Mouse (Mus musculus) stomach, embryonic 16.5 days (tissue): ENCODE results near the gene Twf2. TPM values are rescaled to one million over a fixed set of nuclear protein-coding genes. Genes with fewer than 3 reads are reported as not detected.

Experiments
- ATAC-seq: fragments of 200-750 bp; cut with Nextera tagmentation; 2 replicates; pipeline ENCODE4 v1.8.0; 2017; ENCODE audit warnings: moderate number of reproducible peaks, moderate TSS enrichment; ENCODE audit not compliant: insufficient read depth, low FRiP score
- H3K27ac ChIP-seq: fragments of 300-500 bp; sonication (generic); 2 replicates; pipeline ENCODE4 v1.5.1; 2014; ENCODE audit warnings: low read length
- H3K27me3 ChIP-seq: fragments of 300-500 bp; sonication (generic); 2 replicates; pipeline ENCODE4 v1.6.1; 2014; ENCODE audit warnings: low read length, control low read depth, mixed read lengths; ENCODE audit not compliant: control insufficient read depth, insufficient read depth
- H3K36me3 ChIP-seq: fragments of 300-500 bp; sonication (generic); 2 replicates; pipeline ENCODE4 v1.6.1; 2014; ENCODE audit warnings: low read length; ENCODE audit not compliant: control insufficient read depth, insufficient read depth
- H3K4me1 ChIP-seq: fragments of 300-500 bp; sonication (generic); 2 replicates; pipeline ENCODE4 v1.6.1; 2014; ENCODE audit warnings: low read length, control low read depth, mixed read lengths; ENCODE audit not compliant: control insufficient read depth, insufficient read depth
- H3K4me2 ChIP-seq: fragments of 300-500 bp; sonication (generic); 2 replicates; pipeline ENCODE4 v1.6.1; 2014; ENCODE audit warnings: low read depth, low read length, mixed read lengths
- H3K4me3 ChIP-seq: fragments of 300-500 bp; sonication (generic); replicated peaks from 2 replicates; pipeline ENCODE4 v1.5.1; 2014; ENCODE audit warnings: mild to moderate bottlenecking, low read length
- H3K9ac ChIP-seq: fragments of 300-500 bp; sonication (generic); 2 replicates; pipeline ENCODE4 v1.6.1; 2014; ENCODE audit warnings: low read length
- H3K9me3 ChIP-seq: fragments of 300-500 bp; sonication (generic); replicated peaks from 2 replicates; pipeline ENCODE4 v1.6.1; 2016; ENCODE audit warnings: low read length, control low read depth; ENCODE audit not compliant: control insufficient read depth
- WGBS: fragments of 180-500 bp; shearing (Covaris S2); extraction: QIAGEN DNeasy Blood & Tissue Kit; methylation state at CpG from one replicate; pipeline ENCODE4 v1.1.7; 2014; 5-methylcytosine and 5-hydroxymethylcytosine counted together
- polyA plus RNA-seq: library from polyadenylated mRNA; unstranded; fragments of >200 nt; fragmentation: Nextera tagmentation; extraction: Ambion mirVana; gene quantifications from 2 replicates; pipeline ENCODE4 v1.2.1, GENCODE M21; 2015

Twf2 gene
- polyA plus RNA-seq, 1 experiment from 2014 or later = 57.8 TPM

GRCm38 (mm10) chr9:106192024-106192423 lies 10.9 kb upstream of the Twf2 start:
- Histone ChIP-seq H3K4me2 (no peak overlapping the region), H3K9ac (no peak overlapping the region), H3K9me3 (no peaks in the 10 kb centered on the region), H3K27me3 (no peaks in the 10 kb centered on the region), H3K4me1 (no peaks in the 10 kb centered on the region), H3K27ac (no peak overlapping the region), H3K4me3 (no peak overlapping the region), H3K36me3 (peaks cover 32% of the 10 kb centered on the region)
- 90% methylated on average over 8 of the region's 8 CpGs for WGBS
- ATAC-seq = no peak

- ATAC-seq = no peak
- WGBS = 77% methylated on average over 1 of the region's 1 CpGs
- peaks cover 28% of the 10 kb centered on the region for H3K36me3 ChIP-seq
- no peak overlapping the region for H3K4me3 ChIP-seq
- no peaks in the 10 kb centered on the region for H3K27me3 ChIP-seq
- H3K27ac ChIP-seq = no peak overlapping the region
- H3K4me2 ChIP-seq = no peak overlapping the region
- H3K4me1 ChIP-seq = peaks cover 4% of the 10 kb centered on the region; the same call in 1 of the 2 replicates
- H3K9me3 ChIP-seq = no peaks in the 10 kb centered on the region
- H3K9ac ChIP-seq = no peak overlapping the region
Observed at GRCm38 (mm10) chr9:106192998-106193397, 9.9 kb upstream of the Twf2 start.

GRCm38 (mm10) chr9:106193930-106194807 lies 8.7 kb upstream of the Twf2 start:
- no peak overlapping the region for H3K4me2 ChIP-seq
- no peak overlapping the region for H3K27ac ChIP-seq
- H3K27me3 ChIP-seq = no peaks in the 10 kb centered on the region
- no peak overlapping the region for H3K9ac ChIP-seq
- no peaks in the 10 kb centered on the region for H3K9me3 ChIP-seq
- 87% methylated on average over 8 of the region's 8 CpGs for WGBS
- peaks cover 17% of the 10 kb centered on the region for H3K36me3 ChIP-seq
- H3K4me3 ChIP-seq = no peak overlapping the region
- no peak for ATAC-seq
- peaks cover 5% of the 10 kb centered on the region; the same call in 1 of the 2 replicates for H3K4me1 ChIP-seq

GRCm38 (mm10) chr9:106195693-106196092 lies 7.2 kb upstream of the Twf2 start:
- H3K4me2 ChIP-seq = no peak overlapping the region
- H3K27ac ChIP-seq = no peak overlapping the region
- peaks cover 12% of the 10 kb centered on the region; the same call in 1 of the 2 replicates for H3K4me1 ChIP-seq
- peaks cover 5% of the 10 kb centered on the region for H3K36me3 ChIP-seq
- no peaks in the 10 kb centered on the region for H3K27me3 ChIP-seq
- no peaks in the 10 kb centered on the region for H3K9me3 ChIP-seq
- H3K4me3 ChIP-seq = no peak overlapping the region
- no peak for ATAC-seq
- H3K9ac ChIP-seq = no peak overlapping the region
- 82% methylated on average over 8 of the region's 8 CpGs for WGBS

- no peaks in the 10 kb centered on the region for H3K27me3 ChIP-seq
- no peaks in the 10 kb centered on the region for H3K36me3 ChIP-seq
- H3K4me2 ChIP-seq = no peak overlapping the region
- no peak overlapping the region for H3K4me3 ChIP-seq
- no peak overlapping the region for H3K9ac ChIP-seq
- no peak overlapping the region for H3K27ac ChIP-seq
- H3K9me3 ChIP-seq = no peaks in the 10 kb centered on the region
- 86% methylated on average over 3 of the region's 3 CpGs for WGBS
- peaks cover 14% of the 10 kb centered on the region for H3K4me1 ChIP-seq
- ATAC-seq = no peak
Observed at GRCm38 (mm10) chr9:106197081-106197713, 5.7 kb upstream of the Twf2 start.

- 90% methylated on average over 9 of the region's 9 CpGs for WGBS
- no peaks in the 10 kb centered on the region for H3K27me3 ChIP-seq
- 0 out of 2 replicates have a peak overlapping the region, but pooled peaks have one; percentile 75 for H3K4me2 ChIP-seq
- peaks cover 16% of the 10 kb centered on the region for H3K4me1 ChIP-seq
- no peaks in the 10 kb centered on the region for H3K36me3 ChIP-seq
- no peaks in the 10 kb centered on the region for H3K9me3 ChIP-seq
- ATAC-seq = no peak
- H3K9ac ChIP-seq = no peak overlapping the region
- H3K4me3 ChIP-seq = no peak overlapping the region
- H3K27ac ChIP-seq = no peak overlapping the region
Observed at GRCm38 (mm10) chr9:106197732-106198131, 5.2 kb upstream of the Twf2 start.

- peak overlapping the region; percentile 84 for H3K9ac ChIP-seq
- H3K4me3 ChIP-seq = peak overlapping the region; percentile 66
- H3K4me1 ChIP-seq = peaks cover 20% of the 10 kb centered on the region
- peak; percentile 51 for ATAC-seq
- H3K9me3 ChIP-seq = no peaks in the 10 kb centered on the region
- H3K27ac ChIP-seq = peak overlapping the region; percentile 46
- H3K4me2 ChIP-seq = peak overlapping the region; percentile 75
- no peaks in the 10 kb centered on the region for H3K36me3 ChIP-seq
- no peaks in the 10 kb centered on the region for H3K27me3 ChIP-seq
- WGBS = under 1% methylated on average over 51 of the region's 51 CpGs
Observed at GRCm38 (mm10) chr9:106198962-106199458, 3.9 kb upstream of the Twf2 start.

- Histone ChIP-seq H3K27ac (peak within 1 kb of the TSS; percentile 46), H3K9ac (peak within 1 kb of the TSS; percentile 84), H3K4me2 (peak within 1 kb of the TSS; percentile 75), H3K36me3 (no peaks in the 10 kb centered on the region), H3K9me3 (no peaks in the 10 kb centered on the region), H3K4me3 (peak within 1 kb of the TSS; percentile 66), H3K27me3 (no peaks in the 10 kb centered on the region), H3K4me1 (peaks cover 27% of the 10 kb centered on the region)
- ATAC-seq = no peak
- 51% methylated on average over 18 of the region's 18 CpGs for WGBS
Observed at GRCm38 (mm10) chr9:106199535-106200272, 3.2 kb upstream of the Twf2 start, which contains the start of gene Ppm1m. Gene Ppm1m (minus strand): TSS chr9:106199746.
